Mouse (Mus musculus): ENCODE measurements around the gene Vgll4. TPM values are rescaled to one million over a fixed set of nuclear protein-coding genes. Genes with fewer than 3 reads are reported as not detected.

Gene Vgll4
- total and polyA plus RNA-seq, 3 experiments, result 34.6 to 73.7 (median 37.3) TPM

GRCm38 (mm10) chr6:114901321-114901824 lies 68.4 kb downstream of the Vgll4 start:
- dilution Hi-C loops (cut with MboI; ENCODE audit: extremely low pct_ligation_motif_present, extremely low pct_unique_long_range_greater_than_20kb, low sequenced_read_pairs), result no loop called here

DNA sequence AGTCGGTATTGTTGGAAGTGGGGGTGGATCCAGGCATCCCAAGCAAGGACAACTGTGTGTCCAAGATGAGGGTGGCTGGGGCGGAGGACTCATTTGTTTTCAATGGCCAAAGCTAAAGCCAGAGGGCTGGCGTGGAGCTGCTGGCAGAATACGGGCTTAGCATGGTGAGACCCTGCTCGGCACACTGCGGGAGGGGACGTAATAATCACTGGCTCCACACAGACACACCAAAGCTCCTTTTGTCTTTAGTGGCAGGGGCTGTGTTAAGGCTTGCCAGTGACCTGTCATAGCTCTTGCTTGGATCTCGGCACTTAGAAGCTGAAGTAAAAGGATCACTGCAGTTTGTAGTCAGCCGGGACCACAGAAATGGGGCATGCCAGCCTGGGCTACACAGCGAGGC lies 69.6 kb downstream of the Vgll4 start:
- no peaks in the 10 kb centered on the region for H3K27me3 ChIP-seq (replicated peaks)
- dilution Hi-C loops (cut with MboI; ENCODE audit: extremely low pct_ligation_motif_present, extremely low pct_unique_long_range_greater_than_20kb, low sequenced_read_pairs) (no loop called here), in situ Hi-C loops (cut with MboI; ENCODE audit: low pct_ligation_motif_present, low pct_unique_long_range_greater_than_20kb, low sequenced_read_pairs) (no loop called here)
- TF ChIP-seq CTCF (conservative IDR thresholded peaks at IDR 0.05 in 1 of 2, IDR thresholded peaks at IDR 0.05 in 1 of 2; ENCODE audit: low read depth in 2 of 2, low read length in 2 of 2), result no peak
- TF ChIP-seq GABPA (IDR thresholded peaks at IDR 0.05; ENCODE audit: insufficient replicate concordance, low read depth, low read length), result no peak
- no peak for TF ChIP-seq ELF1 (IDR thresholded peaks at IDR 0.05; ENCODE audit: low read depth, low read length)
- no peak for TF ChIP-seq TBP (conservative IDR thresholded peaks at IDR 0.05; ENCODE audit: low read depth, low read length)
- no peak for TF ChIP-seq USF2 (conservative IDR thresholded peaks at IDR 0.05; ENCODE audit: low read depth, low read length)
- no peak for TF ChIP-seq ZKSCAN1 (IDR thresholded peaks at IDR 0.05; ENCODE audit: borderline replicate concordance, low read depth, low read length)
- TF ChIP-seq ZNF384 (IDR thresholded peaks at IDR 0.05; ENCODE audit: low read depth, low read length), result no peak
- TF ChIP-seq ETS1 (conservative IDR thresholded peaks at IDR 0.05; ENCODE audit: low read depth, low read length), result no peak
- no peak for TF ChIP-seq JUND (conservative IDR thresholded peaks at IDR 0.05; ENCODE audit: low read depth, low read length)
- no peak for TF ChIP-seq USF1 (IDR thresholded peaks at IDR 0.05; ENCODE audit: low read depth, low read length)
- no peak for TF ChIP-seq ZMIZ1 (IDR thresholded peaks at IDR 0.05; ENCODE audit: low read depth, low read length)
- no peak for TF ChIP-seq SIN3A (IDR thresholded peaks at IDR 0.05; ENCODE audit: low read length)
- no peak for TF ChIP-seq EP300 (IDR thresholded peaks at IDR 0.05; ENCODE audit: low read length)
- no peak for TF ChIP-seq UBTF (IDR thresholded peaks at IDR 0.05; ENCODE audit: low read depth, low read length)
- TF ChIP-seq NELFE (IDR thresholded peaks at IDR 0.05; ENCODE audit: low read depth, low read length), result no peak
- no peak for TF ChIP-seq NRF1 (IDR thresholded peaks at IDR 0.05; ENCODE audit: low read depth, low read length)
- peaks cover 9 to 84% of the 10 kb centered on the region in 2 experiments for H3K36me3 ChIP-seq (replicated peaks in 1 of 2; ENCODE audit: control insufficient read depth in 1 of 2, insufficient read depth in 1 of 2, low read length in 1 of 2)
- peaks cover 9% of the 10 kb centered on the region for H3K9me3 ChIP-seq (replicated peaks; ENCODE audit: low read length)
- no peak overlapping the region for H3K4me3 ChIP-seq (replicated peaks in 1 of 3; ENCODE audit: low read depth in 2 of 3, low read length in 2 of 3, poor library complexity in 1 of 3)
- peaks cover 90% of the 10 kb centered on the region for H3K79me2 ChIP-seq (replicated peaks; ENCODE audit: control insufficient read depth, extremely low read depth, insufficient read depth, poor library complexity, severe bottlenecking)
- H3K4me2 ChIP-seq (ENCODE audit: insufficient read depth, low read depth, poor library complexity, severe bottlenecking), result no peak overlapping the region
- H3K9ac ChIP-seq (ENCODE audit: insufficient read depth, low read depth), result no peak overlapping the region
- peaks cover 3 to 61% of the 10 kb centered on the region in 2 experiments for H3K4me1 ChIP-seq (ENCODE audit: control insufficient read depth in 1 of 2, insufficient read depth in 2 of 2)
- no peak for DNase-seq (ENCODE audit: extremely low read depth)
- no peak overlapping the region for H3K27ac ChIP-seq (ENCODE audit: insufficient read depth, low read depth)

More at GRCm38 (mm10) chr6:114901321-114901824, 68.4 kb downstream of the Vgll4 start:
- Histone ChIP-seq H3K36me3 (replicated peaks in 1 of 2; ENCODE audit: control insufficient read depth in 1 of 2, insufficient read depth in 1 of 2, low read length in 1 of 2) (peaks cover 9 to 83% of the 10 kb centered on the region in 2 experiments), H3K27me3 (replicated peaks) (no peaks in the 10 kb centered on the region), H3K4me2 (ENCODE audit: insufficient read depth, low read depth, poor library complexity, severe bottlenecking) (no peak overlapping the region), H3K27ac (ENCODE audit: insufficient read depth, low read depth) (no peak overlapping the region), H3K4me3 (replicated peaks in 1 of 3; ENCODE audit: low read depth in 2 of 3, low read length in 2 of 3, poor library complexity in 1 of 3) (no peak overlapping the region), H3K79me2 (replicated peaks; ENCODE audit: control insufficient read depth, extremely low read depth, insufficient read depth, poor library complexity, severe bottlenecking) (peaks cover 91% of the 10 kb centered on the region), H3K9me3 (replicated peaks; ENCODE audit: low read length) (peaks cover 3% of the 10 kb centered on the region), H3K4me1 (ENCODE audit: control insufficient read depth in 1 of 2, insufficient read depth in 2 of 2) (peaks cover 10 to 66% of the 10 kb centered on the region in 2 experiments), H3K9ac (ENCODE audit: insufficient read depth, low read depth) (no peak overlapping the region)
- DNase-seq (ENCODE audit: extremely low read depth), result no peak
- no peak for TF ChIP-seq MAX (IDR thresholded peaks at IDR 0.05; ENCODE audit: low read length)
- TF ChIP-seq ELF1 (IDR thresholded peaks at IDR 0.05; ENCODE audit: low read depth, low read length), result no peak
- TF ChIP-seq PAX5 (IDR thresholded peaks at IDR 0.05; ENCODE audit: low read length), result no peak
- in situ Hi-C loops (cut with MboI; ENCODE audit: low pct_ligation_motif_present, low pct_unique_long_range_greater_than_20kb, low sequenced_read_pairs), result no loop called here

All from CH12.LX (cell line).